Mouse (Mus musculus): Measurements from ENCODE around the gene Rbm38.
A peak's percentile ranks its signal among the peaks of the same experiment; 100 is the strongest.

The Rbm38 gene

DNA sequence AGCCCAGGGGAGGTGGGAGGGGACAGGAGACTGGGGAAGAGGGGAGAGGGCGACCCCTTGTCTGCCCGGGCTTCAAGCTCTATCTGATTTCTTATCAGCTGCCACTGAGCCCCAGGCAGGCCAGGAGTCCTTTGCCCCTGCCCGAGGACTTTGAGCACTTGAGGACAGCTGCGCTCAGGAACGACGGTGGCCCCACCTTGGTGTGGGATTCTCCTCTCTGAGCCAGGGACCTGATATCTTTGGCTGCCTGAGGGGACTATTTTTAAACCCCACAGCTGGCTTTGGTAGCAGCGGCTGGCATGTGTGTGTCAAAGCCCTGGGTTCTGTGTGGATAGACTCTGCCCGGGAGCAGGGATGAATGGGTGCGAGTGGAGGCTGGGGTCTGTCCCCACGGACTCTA, 37.3 kb downstream of the Rbm38 start:
- no peak for DNase-seq (ENCODE audit: low read depth, low spot score)

DNA sequence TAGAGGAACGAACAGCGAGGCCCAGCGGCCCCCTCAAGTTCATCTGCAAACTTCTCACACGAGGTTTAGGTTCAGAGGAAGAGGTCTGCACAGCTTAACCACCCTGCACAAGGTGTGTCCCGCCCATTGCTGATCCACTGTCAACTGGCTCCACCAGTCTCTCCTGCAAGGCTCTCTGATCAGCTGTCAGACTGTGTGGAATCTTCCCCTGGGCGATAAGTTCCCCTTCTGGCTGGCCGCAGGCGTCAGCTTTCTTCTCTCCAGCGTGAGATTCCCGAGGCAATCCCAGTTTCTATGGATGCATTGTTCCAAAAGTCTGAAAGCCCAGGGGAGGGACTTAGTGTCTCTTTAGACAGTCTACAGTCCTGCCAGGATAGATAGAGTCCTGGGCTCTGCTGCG, 38.0 kb downstream of the Rbm38 start:
- DNase-seq (ENCODE audit: low read depth, low spot score) = peak; percentile 2

DNA sequence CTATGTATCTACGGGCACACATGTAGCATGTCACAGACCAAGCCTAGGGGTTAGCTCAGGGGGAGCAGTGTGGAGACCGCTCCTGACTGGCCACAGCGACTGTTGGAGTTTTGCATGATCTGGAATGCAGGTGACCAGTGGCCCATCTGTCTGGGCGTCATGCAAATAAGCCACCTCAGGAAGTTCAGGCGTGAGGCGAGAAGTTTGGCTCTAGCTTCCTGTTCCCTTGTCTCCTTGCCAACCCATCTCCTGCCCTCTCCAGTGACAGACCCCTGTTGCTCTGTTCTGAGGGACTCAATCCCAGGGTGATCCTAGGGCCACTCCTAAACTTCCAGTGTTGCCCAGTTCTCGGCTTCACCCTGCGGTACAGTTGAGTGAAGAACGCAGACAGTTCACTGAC, 40.2 kb downstream of the Rbm38 start:
- peak; percentile 51 for DNase-seq (ENCODE audit: low read depth, low spot score)

DNA sequence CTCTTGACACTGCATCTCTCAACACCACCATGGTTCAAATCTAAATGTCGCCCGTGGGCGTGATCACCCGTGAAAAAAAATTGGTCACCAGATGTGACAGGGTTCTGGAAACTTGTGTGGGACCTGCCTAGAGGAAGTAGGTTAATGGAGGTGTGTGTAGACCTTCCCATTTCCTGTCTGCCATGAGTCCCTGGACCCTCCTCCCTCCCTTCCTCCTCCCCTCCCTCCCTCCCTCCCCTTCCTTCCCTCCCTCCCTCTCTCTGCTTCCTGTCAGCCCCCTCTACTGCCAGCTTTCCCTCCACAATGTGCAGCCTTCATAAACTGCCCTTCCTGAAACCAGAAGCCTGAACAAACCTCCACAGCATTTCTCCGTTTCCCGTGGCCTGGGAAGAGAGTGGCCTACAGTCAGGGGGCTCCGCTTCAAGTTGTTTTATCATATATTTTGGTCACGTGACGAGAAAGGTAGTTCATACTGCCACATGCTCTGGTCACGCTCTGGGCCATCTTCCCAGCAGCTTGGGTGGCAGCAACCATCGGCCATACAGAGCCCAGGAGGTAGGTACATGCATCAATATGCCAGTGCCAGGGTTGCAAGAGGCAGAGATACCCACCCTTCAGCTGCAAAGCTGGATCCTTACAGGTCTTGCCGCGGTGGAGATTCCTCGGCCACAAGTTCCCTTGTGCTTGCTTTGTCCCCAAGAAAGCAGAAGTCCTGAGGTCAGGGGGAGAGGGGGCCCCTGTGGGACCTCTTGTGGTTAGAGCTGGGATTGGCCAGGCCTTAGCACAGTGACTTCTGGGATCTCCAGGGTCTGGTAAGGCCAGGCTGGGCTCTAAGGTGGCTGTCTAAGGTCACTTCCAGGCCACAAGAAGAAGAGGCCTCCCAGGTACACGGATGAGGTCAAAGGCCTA, 41.4 kb downstream of the Rbm38 start:
- DNase-seq (ENCODE audit: low read depth, low spot score) = peak; percentile 71

DNA sequence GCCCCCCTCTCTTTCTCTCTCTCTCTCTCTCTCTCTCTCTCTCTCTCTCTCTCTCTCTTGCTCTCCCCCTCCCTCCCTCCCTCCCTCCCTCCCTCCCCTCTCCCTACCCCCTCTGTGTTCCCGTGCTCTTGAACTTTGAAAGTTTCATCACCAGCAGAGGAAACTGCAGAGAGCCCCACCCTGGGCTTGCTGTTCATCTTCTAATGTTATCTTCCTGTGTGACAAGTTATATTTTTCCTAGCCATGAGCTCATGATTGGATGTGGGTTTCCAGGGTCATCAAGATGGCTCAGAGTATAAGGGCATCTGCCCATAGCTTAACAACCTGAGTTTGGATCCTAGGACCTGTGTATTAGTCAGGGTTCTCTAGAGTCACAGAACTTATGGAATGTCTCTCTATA, 42.9 kb downstream of the Rbm38 start:
- DNase-seq (ENCODE audit: low read depth, low spot score) = no peak

DNA sequence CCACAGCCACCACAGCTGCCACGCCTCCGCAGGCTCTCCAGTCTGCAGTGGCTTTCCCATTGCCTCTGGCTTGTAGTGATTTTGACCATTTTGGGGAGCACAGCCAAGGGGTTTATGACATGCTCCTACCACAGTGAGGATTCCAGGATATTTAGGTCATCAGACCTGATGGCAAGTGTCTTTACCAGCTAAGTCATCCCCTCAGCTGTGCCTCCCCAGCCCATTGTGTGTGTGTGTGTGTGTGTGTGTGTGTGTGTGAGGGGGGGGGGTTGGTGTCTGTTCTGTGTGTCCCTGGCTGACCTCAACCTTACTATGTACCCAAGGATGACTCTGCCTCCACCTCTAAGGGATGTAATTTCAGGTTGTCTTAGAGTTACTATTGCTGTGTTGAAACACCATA, 44.6 kb downstream of the Rbm38 start:
- DNase-seq (ENCODE audit: low read depth, low spot score) = no peak

DNA sequence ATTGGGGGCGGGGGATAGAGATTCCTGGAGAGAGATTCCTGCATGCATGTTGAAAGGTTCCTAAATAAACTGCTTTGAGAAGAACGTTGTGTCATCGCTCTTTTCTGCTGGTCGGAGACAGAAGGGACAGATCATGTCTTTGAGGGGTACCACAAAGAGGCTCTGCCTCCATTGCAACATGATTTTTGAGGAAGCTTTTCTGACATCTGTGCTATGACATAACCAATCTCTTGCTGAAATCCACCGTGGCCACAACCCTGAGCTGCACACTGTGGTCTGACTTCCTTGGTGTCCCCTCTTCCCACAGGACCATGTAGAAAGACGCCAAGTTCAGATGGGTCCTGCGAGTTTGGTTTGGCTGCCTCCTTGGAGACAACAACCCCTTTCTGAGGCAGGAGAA, 52.6 kb downstream of the Rbm38 start:
- DNase-seq (ENCODE audit: low read depth, low spot score) = no peak

DNA sequence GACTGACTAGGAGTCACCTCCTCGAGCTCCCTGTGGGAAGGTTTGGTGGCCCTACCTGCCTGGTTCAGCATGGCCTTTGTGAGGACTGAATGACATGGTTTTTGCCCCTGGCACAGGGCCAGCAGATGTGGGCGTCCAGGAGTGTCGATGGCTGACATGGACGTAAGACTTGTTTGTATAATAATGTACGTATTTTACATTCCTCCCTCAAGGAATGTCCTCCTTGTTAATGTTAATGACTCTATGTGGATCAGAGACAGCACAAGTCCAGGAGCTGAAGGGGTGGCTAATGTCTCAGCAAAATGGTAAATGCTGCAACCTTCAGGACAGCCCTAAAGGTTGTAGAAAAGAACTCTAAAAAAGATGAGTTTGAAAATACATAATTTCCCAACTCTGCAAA, 53.4 kb downstream of the Rbm38 start:
- no peak for DNase-seq (ENCODE audit: low read depth, low spot score)

DNA sequence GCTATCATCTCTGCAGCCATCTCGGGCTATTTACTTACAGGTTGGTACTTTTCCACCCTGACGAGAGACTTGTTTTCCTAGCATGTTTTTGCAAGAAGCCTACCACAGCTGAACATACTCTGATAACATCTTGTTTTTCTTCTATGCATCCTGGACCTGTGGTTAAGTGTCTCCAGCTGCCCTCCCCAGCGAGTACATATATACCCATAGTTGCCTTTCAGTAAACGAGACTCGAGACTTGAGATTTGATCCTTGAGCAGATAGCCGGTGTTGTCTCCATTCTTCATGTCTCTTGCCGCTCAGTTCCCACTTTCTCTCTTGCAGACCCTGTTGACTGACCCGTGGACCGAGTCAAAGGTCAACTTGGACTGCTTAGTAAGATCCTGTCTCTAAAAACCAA, 56.6 kb downstream of the Rbm38 start:
- no peak for DNase-seq (ENCODE audit: low read depth, low spot score)

DNA sequence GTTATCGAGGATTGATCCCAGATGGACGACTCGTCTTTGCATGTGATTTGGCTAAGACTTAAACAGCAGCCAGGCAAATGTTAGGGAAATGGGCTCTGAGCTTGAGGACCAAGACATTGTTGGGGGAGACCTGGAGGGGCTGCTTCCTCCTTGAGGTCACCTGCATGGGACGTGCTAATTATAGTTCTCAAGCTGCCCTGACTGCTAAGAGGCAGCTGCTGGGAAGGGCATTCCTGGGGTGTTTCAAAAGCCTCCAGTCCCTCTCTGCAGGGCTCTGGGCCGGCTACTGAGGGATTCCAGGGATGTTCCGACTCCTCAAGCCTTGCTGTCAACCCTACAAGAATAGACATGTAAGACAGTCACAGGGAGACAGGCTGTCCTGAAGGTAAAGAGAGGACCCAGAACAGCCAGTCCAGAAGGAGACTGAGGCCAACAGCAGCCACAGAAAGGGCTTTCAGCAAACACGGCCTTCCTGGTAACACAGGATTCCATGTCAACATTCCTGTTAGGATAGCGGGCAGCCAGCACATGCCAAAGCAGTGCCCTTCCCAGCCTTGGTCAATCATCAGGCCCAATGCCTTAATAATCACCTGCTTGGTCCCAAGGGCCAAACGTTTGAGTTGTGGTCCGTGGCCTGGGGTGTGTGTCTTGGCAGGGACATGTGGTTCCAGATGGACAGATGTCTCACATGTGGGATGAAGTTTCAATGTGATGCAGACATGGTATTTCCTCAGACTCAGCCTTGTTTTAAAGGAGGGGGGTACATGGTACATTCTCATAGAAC, 59.7 kb downstream of the Rbm38 start:
- no peak for DNase-seq (ENCODE audit: low read depth, low spot score)

DNA sequence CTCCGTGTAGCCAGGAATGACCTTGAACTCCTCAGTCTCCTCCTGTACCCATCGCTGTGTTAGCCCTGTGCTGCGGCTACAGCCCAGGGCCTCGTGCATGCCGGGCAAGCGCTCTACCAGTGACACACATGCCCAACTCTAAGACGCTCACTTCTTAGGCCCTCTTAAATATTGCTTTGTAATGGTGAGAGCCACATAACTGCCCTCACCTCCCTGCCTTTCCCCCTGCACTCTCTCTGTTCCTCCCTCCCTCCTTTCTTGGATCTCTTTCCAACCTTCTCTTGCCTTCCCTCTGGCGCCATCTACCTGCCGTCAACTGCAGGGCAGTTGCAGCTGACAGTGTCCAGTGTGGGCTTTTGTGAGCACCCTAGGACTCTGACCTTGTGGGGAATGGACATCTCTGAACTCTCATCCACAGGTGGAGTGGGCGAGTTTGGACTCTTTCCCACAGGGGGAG, 60.5 kb downstream of the Rbm38 start:
- DNase-seq (ENCODE audit: low read depth, low spot score) = peak; percentile 72

DNA sequence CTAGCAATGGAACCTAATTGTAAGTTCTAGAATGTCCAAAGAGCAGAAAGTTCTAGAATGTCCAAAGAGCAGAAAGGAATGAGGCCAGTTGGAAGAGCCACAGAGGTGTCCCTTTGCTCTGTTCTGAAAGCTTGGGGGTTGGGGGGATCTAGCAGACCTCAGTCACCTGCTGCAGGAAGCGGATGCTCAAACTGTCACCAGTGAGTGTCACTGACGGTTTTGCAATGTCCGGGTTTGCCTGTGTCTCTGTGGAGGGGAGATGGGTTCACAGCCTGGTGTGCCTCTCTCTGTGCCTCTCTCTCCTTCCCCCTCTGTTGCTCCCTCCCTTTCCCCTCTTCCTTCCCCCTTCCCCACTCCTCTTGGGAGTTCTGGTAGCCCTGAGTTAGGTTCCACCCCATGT, 62.4 kb downstream of the Rbm38 start:
- no peak for DNase-seq (ENCODE audit: low read depth, low spot score)

DNA sequence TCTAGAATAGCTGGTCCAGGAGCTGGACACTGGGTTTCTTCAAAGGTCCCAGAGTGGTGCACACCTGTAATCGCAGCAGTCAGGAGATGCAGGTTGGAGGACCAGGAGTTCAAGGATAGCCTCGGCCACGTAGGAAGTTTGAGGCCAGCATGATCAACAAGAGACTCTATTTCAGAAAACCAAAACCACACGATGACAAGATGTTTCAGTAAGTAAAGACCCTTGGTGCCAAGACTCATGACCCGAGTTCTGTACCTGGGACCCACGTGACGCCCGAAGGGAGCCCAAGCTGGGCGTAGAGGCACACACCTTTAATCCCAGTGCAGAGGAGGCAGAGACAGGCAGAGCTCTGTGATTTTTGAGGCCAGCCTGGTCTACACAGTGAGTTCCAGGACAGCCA, 62.8 kb downstream of the Rbm38 start:
- no peak for DNase-seq (ENCODE audit: low read depth, low spot score)

DNA sequence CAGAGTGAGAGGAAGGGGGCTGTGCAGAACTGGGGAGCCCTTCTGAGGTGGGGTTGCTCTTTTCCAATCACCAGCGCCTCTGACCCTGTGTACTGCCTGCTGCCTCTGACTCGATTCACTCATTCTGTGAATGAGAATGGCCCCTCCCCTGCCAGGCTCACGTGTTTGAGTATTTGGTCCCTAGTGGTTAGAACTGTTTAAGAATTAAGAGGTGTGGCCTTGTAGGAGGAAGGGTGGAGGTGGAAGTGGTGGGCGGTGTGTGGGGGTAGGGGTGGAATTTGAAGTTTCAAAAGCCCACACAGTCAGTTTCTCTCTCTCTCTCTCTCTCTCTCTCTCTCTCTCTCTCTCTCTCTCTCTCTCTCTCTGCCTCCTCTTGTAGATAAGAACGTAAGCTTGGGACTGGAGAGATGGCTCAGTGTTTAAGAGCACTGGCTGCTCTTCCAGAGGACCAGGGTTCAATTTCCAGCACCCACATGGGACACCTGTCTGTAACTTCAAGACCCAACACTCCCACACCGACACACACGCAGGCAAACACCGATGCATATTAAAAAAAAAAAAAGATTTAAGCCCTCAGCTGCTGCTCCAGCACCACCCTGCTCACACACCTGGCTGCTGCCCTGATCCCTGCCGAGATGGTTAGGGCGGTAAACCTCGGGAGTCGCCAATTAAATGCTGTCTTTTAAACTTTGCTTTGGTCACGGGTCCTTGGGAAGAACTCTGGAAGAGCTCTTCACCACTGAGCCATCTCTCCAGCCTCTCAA, 63.6 kb downstream of the Rbm38 start:
- DNase-seq (ENCODE audit: low read depth, low spot score) = peak; percentile 88

Measured in A20 (cell line).